Mouse (Mus musculus): Measurements from ENCODE around the gene Spred2. TPM values are rescaled to one million over a fixed set of nuclear protein-coding genes. Genes with fewer than 3 reads are reported as not detected.
A peak's percentile ranks its signal among the peaks of the same experiment; 100 is the strongest.

Spred2 gene
- polyA plus RNA-seq, 1 experiment from 2014 or later = 4.6 TPM

DNA sequence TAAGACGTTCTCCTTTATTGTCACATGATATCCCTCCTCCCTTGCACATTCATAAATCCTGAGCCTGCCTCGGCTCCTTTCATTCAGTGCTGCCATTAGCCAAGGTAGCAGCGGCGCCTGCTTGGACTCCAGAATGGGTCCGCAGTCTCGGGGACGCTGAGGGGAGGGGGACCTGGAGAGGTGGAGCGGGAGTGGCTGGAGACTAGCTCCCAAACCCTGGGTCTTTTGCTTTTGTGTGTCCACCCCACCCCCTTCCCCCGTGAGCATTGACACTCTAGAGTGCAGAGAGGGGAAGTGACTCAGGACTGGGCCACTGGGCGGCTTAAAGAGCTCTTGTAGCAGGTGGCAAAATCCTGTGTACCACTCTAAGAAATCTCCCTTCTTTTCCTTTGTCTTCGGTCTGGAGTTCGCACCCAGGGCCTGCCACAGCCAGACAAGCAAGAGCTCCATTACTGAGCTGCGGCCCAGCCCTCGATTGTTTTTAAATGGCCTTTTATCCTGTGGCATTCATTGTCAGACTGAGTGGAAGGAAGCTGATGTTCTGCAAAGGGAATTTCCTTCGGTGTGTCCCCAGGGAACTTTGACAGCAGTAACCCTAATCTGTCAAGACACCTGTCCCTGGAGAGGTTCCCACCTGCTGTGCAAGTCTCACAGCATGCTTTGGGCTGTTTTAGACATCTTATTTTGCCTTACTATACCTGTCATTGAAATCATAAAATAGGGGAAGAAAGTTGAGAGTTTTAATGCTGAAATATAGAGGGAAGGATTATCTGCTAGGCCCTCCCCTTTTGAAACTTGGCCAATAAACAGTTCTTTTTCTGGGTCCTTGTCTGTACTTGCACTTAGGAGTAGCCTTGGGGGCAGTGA lies 2.0 kb downstream of the Spred2 start:
- WGBS = 8% methylated on average over 15 of the region's 15 CpGs
- ATAC-seq (replicated peaks; ENCODE audit: insufficient number of reproducible peaks, insufficient read depth, low FRiP score, low read depth) = 0 out of 2 replicates have a peak, but pooled peaks have one; percentile 1

DNA sequence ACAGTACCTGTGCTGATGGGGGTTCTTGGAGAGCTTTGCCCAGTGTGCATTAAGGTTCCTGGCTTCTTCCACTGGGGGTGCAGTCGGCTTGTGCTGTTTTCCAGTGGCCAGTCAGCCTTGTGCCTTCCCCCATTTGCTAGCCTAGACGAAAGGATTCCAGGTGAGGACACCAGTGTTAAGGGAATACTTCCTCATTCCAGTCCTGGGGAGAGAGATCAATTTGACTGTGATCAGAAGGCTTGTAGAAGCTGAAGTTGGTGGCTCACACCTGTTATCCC lies 2.6 kb downstream of the Spred2 start:
- H3K27ac ChIP-seq = no peak overlapping the region; the same call in 1 of the 2 replicates
- H3K27me3 ChIP-seq = no peaks in the 10 kb centered on the region
- ATAC-seq (replicated peaks; ENCODE audit: insufficient number of reproducible peaks, insufficient read depth, low FRiP score, low read depth) = no peak
- H3K9ac ChIP-seq = no peak overlapping the region
- H3K9me3 ChIP-seq (replicated peaks) = no peaks in the 10 kb centered on the region
- H3K4me1 ChIP-seq (replicated peaks) = peaks cover 24% of the 10 kb centered on the region
- H3K4me2 ChIP-seq = 0 out of 2 replicates have a peak overlapping the region, but pooled peaks have one; percentile 86
- no peaks in the 10 kb centered on the region for H3K36me3 ChIP-seq
- peak overlapping the region; percentile 85; the same call in 1 of the 2 replicates for H3K4me3 ChIP-seq
- 70% methylated on average over 2 of the region's 2 CpGs for whole genome bisulfite sequencing

More for the DNA sequence above, 2.0 kb downstream of the Spred2 start:
- peak overlapping the region; percentile 95 for H3K27ac ChIP-seq
- no peaks in the 10 kb centered on the region for H3K36me3 ChIP-seq
- H3K4me3 ChIP-seq = peak overlapping the region; percentile 85
- peak overlapping the region; percentile 86 for H3K4me2 ChIP-seq
- peaks cover 24% of the 10 kb centered on the region for H3K4me1 ChIP-seq (replicated peaks)
- H3K27me3 ChIP-seq = no peaks in the 10 kb centered on the region
- H3K9me3 ChIP-seq (replicated peaks) = no peaks in the 10 kb centered on the region
- peak overlapping the region; percentile 80 for H3K9ac ChIP-seq

DNA sequence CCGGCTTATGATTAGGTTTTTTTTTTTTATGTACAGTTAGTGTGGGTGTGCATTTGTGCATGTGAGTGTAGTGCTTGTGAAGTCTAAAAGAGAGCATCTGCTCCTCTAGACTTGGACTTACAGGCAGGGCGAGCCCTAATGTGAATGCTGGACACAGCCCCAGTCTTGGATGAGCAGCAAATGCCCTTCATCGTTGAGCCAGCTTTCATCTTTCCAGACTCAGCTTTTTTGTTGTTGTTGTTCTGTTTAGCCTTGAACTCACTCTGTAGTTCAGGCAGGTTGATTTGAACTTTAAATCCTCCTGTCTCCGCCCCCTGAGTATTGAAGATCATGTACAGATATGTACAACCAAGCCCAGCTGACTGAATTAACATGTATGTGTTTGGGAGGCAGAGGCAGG lies 4.5 kb downstream of the Spred2 start:
- H3K27me3 ChIP-seq = no peaks in the 10 kb centered on the region
- H3K36me3 ChIP-seq = no peaks in the 10 kb centered on the region
- H3K4me2 ChIP-seq = no peak overlapping the region
- ATAC-seq (replicated peaks; ENCODE audit: insufficient number of reproducible peaks, insufficient read depth, low FRiP score, low read depth) = no peak
- H3K4me3 ChIP-seq = no peak overlapping the region
- no peaks in the 10 kb centered on the region for H3K9me3 ChIP-seq (replicated peaks)
- H3K4me1 ChIP-seq (replicated peaks) = peaks cover 29% of the 10 kb centered on the region
- H3K27ac ChIP-seq = no peak overlapping the region
- 91% methylated on average over 4 of the region's 4 CpGs for WGBS
- H3K9ac ChIP-seq = no peak overlapping the region

DNA sequence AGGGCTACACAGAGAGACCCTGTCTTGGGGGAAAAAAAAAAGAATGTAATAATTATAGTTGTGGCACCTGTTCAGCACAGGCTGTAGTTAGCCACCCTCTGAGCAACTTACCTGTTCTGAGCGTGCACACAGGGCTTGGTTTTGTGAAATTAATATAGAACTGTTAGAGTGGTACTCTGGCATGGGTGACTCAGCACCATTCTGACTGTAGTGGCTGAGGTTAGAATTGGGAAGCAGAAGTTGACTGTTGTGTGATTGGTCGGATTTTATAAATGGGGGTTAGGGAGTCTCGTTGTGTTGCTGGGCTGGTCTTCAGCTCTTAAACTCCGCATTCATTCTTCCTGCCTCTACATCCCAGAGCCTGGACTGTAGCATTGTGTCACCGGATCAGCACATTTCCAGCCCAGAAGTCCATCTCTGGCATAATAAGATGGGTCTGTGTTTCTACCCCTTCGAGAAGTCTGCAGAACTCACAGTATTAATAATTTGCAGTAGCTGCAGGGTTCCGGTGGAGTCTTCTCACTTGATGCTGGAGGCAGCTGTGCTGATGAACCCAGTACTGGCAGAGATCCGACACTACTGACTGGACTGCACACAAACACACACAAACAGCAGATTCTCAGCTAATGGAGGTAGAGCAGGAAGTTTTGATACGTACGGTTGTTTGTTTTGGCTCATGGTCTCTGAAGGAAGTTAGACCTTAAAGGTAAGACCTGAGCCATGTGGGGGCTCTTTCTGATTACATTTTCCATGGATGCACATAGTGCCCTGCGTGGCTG lies 5.1 kb downstream of the Spred2 start:
- Histone ChIP-seq H3K9ac (no peak overlapping the region), H3K36me3 (no peaks in the 10 kb centered on the region), H3K27me3 (no peaks in the 10 kb centered on the region), H3K4me1 (replicated peaks) (peaks cover 29% of the 10 kb centered on the region), H3K9me3 (replicated peaks) (no peaks in the 10 kb centered on the region), H3K27ac (no peak overlapping the region), H3K4me3 (no peak overlapping the region), H3K4me2 (no peak overlapping the region)
- no peak for ATAC-seq (replicated peaks; ENCODE audit: insufficient number of reproducible peaks, insufficient read depth, low FRiP score, low read depth)
- 74% methylated on average over 11 of the region's 11 CpGs for WGBS

DNA sequence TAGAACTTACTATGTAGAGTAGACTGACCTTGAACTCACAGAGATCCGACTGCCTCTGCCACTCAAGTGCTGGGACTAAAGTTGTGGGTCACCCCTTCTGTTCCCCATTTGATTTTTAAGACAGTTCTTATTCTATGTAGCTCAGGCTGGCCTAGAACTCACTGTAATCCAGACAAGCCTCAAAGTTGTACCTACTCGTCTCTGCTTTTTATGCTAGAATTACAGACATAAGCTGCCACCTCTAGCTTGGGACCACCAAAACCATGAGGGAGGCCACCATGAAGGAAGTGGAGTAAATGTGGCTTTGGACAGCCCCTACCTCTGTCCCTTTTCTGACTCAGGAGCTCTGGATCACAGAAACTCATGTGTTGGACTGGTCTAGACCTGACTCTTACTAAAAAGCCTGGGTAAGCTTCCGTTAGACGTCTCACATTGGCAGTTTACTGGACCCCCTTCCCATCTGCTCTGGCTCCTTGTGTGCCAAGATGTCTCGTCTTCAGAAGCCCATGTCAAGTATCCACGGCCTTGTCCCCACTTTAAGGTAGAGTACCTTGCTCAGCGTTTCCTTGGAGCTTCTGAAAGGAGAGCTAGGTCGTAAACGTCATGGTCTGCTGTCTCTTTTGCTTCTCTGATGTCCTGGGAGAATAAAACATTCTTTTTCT lies 7.5 kb downstream of the Spred2 start:
- Histone ChIP-seq H3K9ac (no peak overlapping the region), H3K4me3 (no peak overlapping the region), H3K36me3 (no peaks in the 10 kb centered on the region), H3K4me2 (no peak overlapping the region), H3K9me3 (replicated peaks) (no peaks in the 10 kb centered on the region), H3K27me3 (no peaks in the 10 kb centered on the region), H3K4me1 (replicated peaks) (peaks cover 38% of the 10 kb centered on the region), H3K27ac (no peak overlapping the region)
- no peak for ATAC-seq (replicated peaks; ENCODE audit: insufficient number of reproducible peaks, insufficient read depth, low FRiP score, low read depth)
- WGBS = 89% methylated on average over 9 of the region's 9 CpGs

DNA sequence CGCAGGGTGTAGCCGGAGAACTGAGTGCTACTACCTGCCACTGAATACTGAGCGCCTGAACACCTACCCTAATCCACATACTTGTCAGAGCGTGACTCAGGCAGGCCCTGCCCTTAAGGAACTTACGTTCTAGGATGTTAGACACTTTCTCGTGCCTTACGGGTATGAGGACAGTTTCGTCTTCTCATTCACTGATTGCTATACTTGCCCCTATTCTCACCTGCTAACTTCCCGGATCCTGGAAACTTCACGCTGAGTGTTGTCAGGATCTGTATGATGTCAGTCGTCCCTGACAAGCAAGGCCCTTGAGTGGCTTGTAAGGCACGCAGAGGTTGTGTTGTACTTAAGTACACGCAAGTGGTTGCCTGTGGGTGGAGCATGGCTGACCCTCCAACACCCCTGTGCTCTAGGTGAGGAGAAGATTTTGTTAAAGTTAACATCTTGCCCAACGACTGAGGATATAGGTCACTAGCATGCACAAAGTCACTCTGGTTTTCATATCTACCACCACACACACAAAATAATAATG lies 8.9 kb downstream of the Spred2 start:
- H3K27me3 ChIP-seq = no peaks in the 10 kb centered on the region
- peaks cover 44% of the 10 kb centered on the region for H3K4me1 ChIP-seq (replicated peaks)
- no peaks in the 10 kb centered on the region for H3K9me3 ChIP-seq (replicated peaks)
- H3K9ac ChIP-seq = no peak overlapping the region
- no peak overlapping the region for H3K4me3 ChIP-seq
- no peak overlapping the region for H3K27ac ChIP-seq
- no peaks in the 10 kb centered on the region for H3K36me3 ChIP-seq
- WGBS = 60% methylated on average over 14 of the region's 14 CpGs
- no peak for ATAC-seq (replicated peaks; ENCODE audit: insufficient number of reproducible peaks, insufficient read depth, low FRiP score, low read depth)
- H3K4me2 ChIP-seq = no peak overlapping the region

DNA sequence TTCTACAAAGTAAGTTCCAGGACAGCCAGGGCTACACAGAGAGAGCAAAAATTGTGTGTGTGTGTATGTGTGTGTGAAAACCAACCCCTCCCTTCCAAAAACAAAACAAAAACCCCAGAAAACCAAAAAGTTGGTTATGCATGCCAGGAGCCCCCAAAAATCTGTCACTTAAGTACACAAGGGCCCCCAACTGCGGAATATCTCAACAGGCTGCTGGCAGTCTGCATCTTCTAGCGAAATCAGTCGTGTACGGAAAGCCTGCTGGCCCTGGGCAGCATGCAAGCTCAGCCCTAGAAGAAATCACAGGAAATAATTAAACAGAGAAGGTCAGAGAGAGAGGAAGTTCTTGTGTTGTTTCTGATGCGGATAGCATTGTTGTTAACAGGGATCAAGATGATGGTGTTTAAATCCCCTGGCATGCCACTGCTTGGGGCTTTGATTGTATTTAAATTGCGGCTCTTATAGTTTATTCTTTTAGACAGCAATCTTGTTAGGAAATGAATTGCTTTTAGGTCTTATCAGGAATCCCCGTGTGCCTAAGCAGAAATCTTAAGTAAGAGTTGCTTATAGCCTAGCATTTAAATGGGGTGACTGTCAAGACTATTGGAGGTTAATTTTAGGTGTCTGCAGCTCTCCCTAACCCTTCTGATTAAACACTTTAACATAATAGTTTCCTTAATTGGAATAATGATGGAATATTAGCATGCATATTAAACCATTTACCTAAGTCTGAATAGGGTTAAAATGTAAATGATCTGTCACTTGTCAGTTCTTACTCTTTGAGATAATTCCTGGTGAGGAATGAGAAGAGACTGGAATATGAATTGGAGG lies 11.6 kb downstream of the Spred2 start:
- no peak for ATAC-seq (replicated peaks; ENCODE audit: insufficient number of reproducible peaks, insufficient read depth, low FRiP score, low read depth)
- H3K36me3 ChIP-seq = no peaks in the 10 kb centered on the region
- 24% methylated on average over 7 of the region's 7 CpGs for WGBS
- peak overlapping the region; percentile 73 for H3K27ac ChIP-seq
- H3K9ac ChIP-seq = no peak overlapping the region
- peak overlapping the region; percentile 36 for H3K4me2 ChIP-seq
- H3K4me3 ChIP-seq = no peak overlapping the region
- H3K4me1 ChIP-seq (replicated peaks) = peaks cover 48% of the 10 kb centered on the region
- no peaks in the 10 kb centered on the region for H3K27me3 ChIP-seq
- no peaks in the 10 kb centered on the region for H3K9me3 ChIP-seq (replicated peaks)

DNA sequence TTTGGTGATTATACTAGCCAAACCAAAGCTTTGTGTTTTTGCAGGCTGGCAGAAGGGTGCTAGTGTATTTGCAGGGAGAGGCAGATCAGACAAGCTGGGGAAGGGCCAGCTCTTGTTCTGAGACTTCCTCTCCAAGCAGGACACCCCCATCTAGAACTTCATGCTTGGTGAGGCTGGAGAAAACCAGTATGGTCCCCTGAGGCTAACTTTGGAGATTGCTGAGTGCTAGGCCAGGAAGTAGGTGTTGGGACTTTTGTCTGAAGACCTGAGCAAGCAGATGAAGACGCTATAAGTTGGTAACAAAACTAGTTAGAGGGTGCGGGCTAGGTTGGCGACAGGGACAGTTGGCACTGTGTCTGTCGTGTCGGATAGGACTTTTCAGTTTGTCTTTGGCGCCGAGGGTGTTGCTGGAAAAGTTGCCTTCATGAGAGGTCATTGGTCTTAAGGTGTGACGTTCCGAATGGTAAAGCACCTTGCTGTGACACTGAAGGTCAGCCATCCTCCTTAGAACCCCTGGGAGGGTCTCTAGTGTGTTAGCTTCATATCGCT lies 14.4 kb downstream of the Spred2 start:
- H3K4me3 ChIP-seq = no peak overlapping the region
- H3K27me3 ChIP-seq = no peaks in the 10 kb centered on the region
- no peak overlapping the region for H3K9ac ChIP-seq
- no peak for ATAC-seq (replicated peaks; ENCODE audit: insufficient number of reproducible peaks, insufficient read depth, low FRiP score, low read depth)
- H3K27ac ChIP-seq = no peak overlapping the region
- no peak overlapping the region for H3K4me2 ChIP-seq
- no peaks in the 10 kb centered on the region for H3K36me3 ChIP-seq
- peaks cover 45% of the 10 kb centered on the region for H3K4me1 ChIP-seq (replicated peaks)
- H3K9me3 ChIP-seq (replicated peaks) = no peaks in the 10 kb centered on the region
- WGBS = 92% methylated on average over 10 of the region's 10 CpGs

DNA sequence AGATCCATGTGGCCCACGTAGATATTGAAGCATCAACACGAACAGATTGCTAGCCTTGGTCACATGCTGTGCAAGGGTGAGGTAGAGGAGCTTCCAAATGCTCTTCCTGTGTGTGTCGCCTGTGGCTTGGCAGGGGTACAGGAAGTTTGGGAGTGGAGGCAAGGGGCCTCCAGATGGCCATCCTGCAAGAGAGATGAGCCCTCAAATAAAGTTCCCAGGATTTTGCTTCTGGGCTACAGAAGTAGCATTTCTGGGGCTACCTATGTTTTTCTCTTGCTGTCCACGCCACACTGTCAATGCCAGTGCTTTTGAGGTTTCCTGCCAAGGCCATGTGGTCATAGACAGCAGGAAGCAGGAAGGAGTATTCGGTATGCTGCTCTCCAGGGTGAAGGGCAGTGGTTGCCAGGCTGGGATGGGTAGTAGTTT lies 15.1 kb downstream of the Spred2 start:
- H3K4me3 ChIP-seq = no peak overlapping the region
- no peaks in the 10 kb centered on the region for H3K27me3 ChIP-seq
- H3K9ac ChIP-seq = no peak overlapping the region
- WGBS = 54% methylated on average over 5 of the region's 5 CpGs
- no peak for ATAC-seq (replicated peaks; ENCODE audit: insufficient number of reproducible peaks, insufficient read depth, low FRiP score, low read depth)
- H3K4me1 ChIP-seq (replicated peaks) = peaks cover 45% of the 10 kb centered on the region
- no peaks in the 10 kb centered on the region for H3K9me3 ChIP-seq (replicated peaks)
- H3K4me2 ChIP-seq = no peak overlapping the region
- H3K36me3 ChIP-seq = no peaks in the 10 kb centered on the region
- no peak overlapping the region for H3K27ac ChIP-seq

DNA sequence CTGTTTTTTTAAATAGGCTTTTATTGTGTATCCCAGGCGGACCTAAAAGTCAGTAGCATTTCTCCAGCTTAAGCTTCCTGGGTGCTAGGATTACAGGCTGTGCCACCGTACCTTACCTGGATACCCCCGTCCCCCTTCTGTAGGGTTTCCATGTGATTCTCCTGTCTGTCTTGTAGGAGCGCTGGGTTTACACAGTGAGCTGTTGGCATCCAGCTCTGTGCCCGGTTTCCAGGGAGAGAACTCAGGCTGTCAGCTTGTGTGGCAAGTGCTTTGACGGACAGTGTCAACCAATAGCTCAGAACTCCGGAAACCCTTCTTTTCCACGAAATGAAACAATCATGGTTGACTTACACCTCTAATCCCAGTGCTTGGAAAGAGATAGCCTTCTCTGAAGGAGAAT lies 15.7 kb downstream of the Spred2 start:
- 89% methylated on average over 8 of the region's 8 CpGs for WGBS
- peaks cover 45% of the 10 kb centered on the region for H3K4me1 ChIP-seq (replicated peaks)
- H3K4me3 ChIP-seq = no peak overlapping the region

More for the DNA sequence above, 15.7 kb downstream of the Spred2 start:
- no peak for ATAC-seq (replicated peaks; ENCODE audit: insufficient number of reproducible peaks, insufficient read depth, low FRiP score, low read depth)
- H3K27me3 ChIP-seq = no peaks in the 10 kb centered on the region
- H3K4me2 ChIP-seq = no peak overlapping the region
- no peak overlapping the region for H3K9ac ChIP-seq
- H3K36me3 ChIP-seq = no peaks in the 10 kb centered on the region
- H3K27ac ChIP-seq = no peak overlapping the region
- H3K9me3 ChIP-seq (replicated peaks) = no peaks in the 10 kb centered on the region
